In the genomic region with DNA sequence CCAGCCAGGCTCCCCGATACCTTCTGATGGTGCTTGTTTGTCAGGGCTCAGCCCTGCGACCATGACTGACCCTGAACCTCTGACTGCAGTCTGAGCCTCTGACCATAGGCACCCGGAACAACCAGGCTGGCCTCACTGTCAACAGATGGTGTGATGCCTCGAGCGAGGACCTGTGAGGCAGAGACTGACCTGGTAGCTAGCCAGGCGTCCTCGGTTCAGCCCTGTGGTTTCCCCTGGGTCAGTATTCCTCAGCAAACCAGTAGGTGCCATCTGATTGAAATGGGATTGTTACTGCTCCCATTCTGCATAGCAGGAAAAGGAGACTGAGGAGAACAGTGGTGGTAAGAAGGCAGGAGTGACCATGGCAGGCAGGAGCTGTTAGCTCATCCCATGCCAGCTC, we compare ENCODE assay signal across 25 mouse cellular contexts. TPM values are rescaled to one million over a fixed set of nuclear protein-coding genes. Genes with fewer than 3 reads are reported as not detected.
DNase-seq lines count a peak whose midpoint lies in the region; ATAC-seq and TF ChIP-seq lines count a peak whose summit lies in the region.
"Had no signal": no experiment of that assay in that cellular context is flagged by ENCODE, and none has a peak within 500 bp of the region (broad histone marks: within the 10 kb centered on the region; RNA-seq: fewer than 3 reads in every experiment).

No protein-coding gene starts in this region.

- H3K4me1 ChIP-seq in cerebellum, adult 2 months (ENCODE audit: control insufficient read depth, insufficient read depth, low read length), result peaks cover 32% of the 10 kb centered on the region
- peaks cover 13% of the 10 kb centered on the region for H3K4me1 ChIP-seq in kidney, postnatal 0 days (replicated peaks; ENCODE audit: insufficient read depth, low read length)
- H3K4me1 ChIP-seq in embryonic facial prominence, embryonic 15.5 days, result peaks cover 11% of the 10 kb centered on the region
- peaks cover 8% of the 10 kb centered on the region for H3K4me1 ChIP-seq in hindbrain, embryonic 12.5 days
- H3K4me1 ChIP-seq: neural tube, embryonic 15.5 days had no signal

- DNase-seq in cerebellum, adult 2 months, result peak; percentile 48 to 62
- DNase-seq in kidney, postnatal 0 days (ENCODE audit: low spot score), result no peak
- no peak for DNase-seq in kidney, adult 11 months
- DNase-seq: adrenal gland, postnatal 36 days; forebrain, postnatal 0 days; gastrocnemius, postnatal 36 days; heart, adult 2 months; kidney, postnatal 36 days; layer of hippocampus, postnatal 36 days; liver, postnatal 0 days; thymus, adult 2 months; thymus, postnatal 4 days had no signal

- no peak for ATAC-seq in cerebellum, adult (ENCODE audit: insufficient number of reproducible peaks, low FRiP score, low TSS enrichment)
- no peak for ATAC-seq in kidney, postnatal 0 days (replicated peaks; ENCODE audit: low FRiP score, low read depth)
- no peak for ATAC-seq in embryonic facial prominence, embryonic 15.5 days (ENCODE audit: insufficient number of reproducible peaks, low FRiP score, low TSS enrichment, low read depth)
- no peak for ATAC-seq in inflammation-experienced regulatory T-cells, adult 6 months
- ATAC-seq in hindbrain, embryonic 12.5 days (ENCODE audit: low FRiP score), result no peak
- ATAC-seq: forebrain, postnatal 0 days; liver, postnatal 0 days; lung, postnatal 0 days had no signal

- no peak overlapping the region for H3K9ac ChIP-seq in kidney, postnatal 0 days (ENCODE audit: low read depth, low read length)
- H3K9ac ChIP-seq in embryonic facial prominence, embryonic 15.5 days, result no peak overlapping the region
- H3K9ac ChIP-seq in hindbrain, embryonic 12.5 days, result no peak overlapping the region
- H3K9ac ChIP-seq: forebrain, postnatal 0 days; hindbrain, embryonic 13.5 days; liver, postnatal 0 days; neural tube, embryonic 15.5 days had no signal

- H3K27ac ChIP-seq in cerebellum, adult 2 months (ENCODE audit: insufficient read depth, low read length), result no peak overlapping the region
- peak overlapping the region; percentile 91 for H3K27ac ChIP-seq in kidney, postnatal 0 days
- 0 out of 2 replicates have a peak overlapping the region, but pooled peaks have one; percentile 82 for H3K27ac ChIP-seq in embryonic facial prominence, embryonic 15.5 days (replicated peaks)
- no peak overlapping the region for H3K27ac ChIP-seq in hindbrain, embryonic 12.5 days
- H3K27ac ChIP-seq: hindbrain, embryonic 13.5 days; macrophage; neural tube, embryonic 15.5 days had no signal

- no peak overlapping the region for H3K4me2 ChIP-seq in kidney, postnatal 0 days (ENCODE audit: low read length)
- no peak overlapping the region for H3K4me2 ChIP-seq in embryonic facial prominence, embryonic 15.5 days (replicated peaks)
- no peak overlapping the region for H3K4me2 ChIP-seq in hindbrain, embryonic 12.5 days (replicated peaks)
- H3K4me2 ChIP-seq: hindbrain, embryonic 13.5 days; neural tube, embryonic 15.5 days had no signal

- no peaks in the 10 kb centered on the region for H3K36me3 ChIP-seq in kidney, postnatal 0 days (ENCODE audit: insufficient read depth, low read length)
- no peaks in the 10 kb centered on the region for H3K36me3 ChIP-seq in embryonic facial prominence, embryonic 15.5 days
- H3K36me3 ChIP-seq in hindbrain, embryonic 12.5 days, result no peaks in the 10 kb centered on the region
- H3K36me3 ChIP-seq: hindbrain, embryonic 13.5 days; neural tube, embryonic 15.5 days had no signal

- no peaks in the 10 kb centered on the region for H3K9me3 ChIP-seq in kidney, postnatal 0 days (replicated peaks; ENCODE audit: low read length)
- no peaks in the 10 kb centered on the region for H3K9me3 ChIP-seq in embryonic facial prominence, embryonic 15.5 days (replicated peaks)
- no peaks in the 10 kb centered on the region for H3K9me3 ChIP-seq in hindbrain, embryonic 12.5 days (replicated peaks)
- H3K9me3 ChIP-seq: hindbrain, embryonic 13.5 days; neural tube, embryonic 15.5 days had no signal

- WGBS in cerebellum, adult 2 months, result 25% methylated on average over 7 of the region's 7 CpGs
- 70% methylated on average over 7 of the region's 7 CpGs for WGBS in kidney, postnatal 0 days
- WGBS in embryonic facial prominence, embryonic 15.5 days, result 74% methylated on average over 7 of the region's 7 CpGs
- 79% methylated on average over 7 of the region's 7 CpGs for WGBS in hindbrain, embryonic 12.5 days

- no peak for TF ChIP-seq POLR2A in cerebellum, adult 2 months (IDR thresholded peaks at IDR 0.05; ENCODE audit: borderline replicate concordance, insufficient read depth, low read length)

- H3K27me3 ChIP-seq in cerebellum, adult 2 months (ENCODE audit: control insufficient read depth, insufficient read depth, low read length), result no peaks in the 10 kb centered on the region
- no peaks in the 10 kb centered on the region for H3K27me3 ChIP-seq in kidney, postnatal 0 days (ENCODE audit: insufficient read depth, low read length)
- no peaks in the 10 kb centered on the region for H3K27me3 ChIP-seq in embryonic facial prominence, embryonic 15.5 days
- peaks cover 15% of the 10 kb centered on the region for H3K27me3 ChIP-seq in hindbrain, embryonic 12.5 days
- H3K27me3 ChIP-seq: neural tube, embryonic 15.5 days had no signal

- TF ChIP-seq CTCF in cerebellum, adult 2 months (IDR thresholded peaks at IDR 0.05; ENCODE audit: borderline replicate concordance, insufficient read depth, low read depth, low read length), result no peak
- TF ChIP-seq CTCF in kidney, postnatal 0 days (IDR thresholded peaks at IDR 0.05; ENCODE audit: low read depth), result no peak

- no peak overlapping the region for H3K4me3 ChIP-seq in cerebellum, adult 2 months (replicated peaks; ENCODE audit: insufficient read depth, low read depth, low read length)
- no peak overlapping the region for H3K4me3 ChIP-seq in kidney, postnatal 0 days (replicated peaks; ENCODE audit: low read depth, low read length)
- no peak overlapping the region for H3K4me3 ChIP-seq in embryonic facial prominence, embryonic 15.5 days (replicated peaks)
- H3K4me3 ChIP-seq in hindbrain, embryonic 12.5 days, result no peak overlapping the region
- H3K4me3 ChIP-seq: heart, adult 2 months; hindbrain, embryonic 13.5 days; neural tube, embryonic 15.5 days had no signal

RNA-seq across cellular contexts. Expression of a gene that starts 2.4 kb away (rescaled TPM):
- polyA plus RNA-seq in cerebellum, adult 2 months (2012; rRNA removed), result 2.1 and 2.3 TPM in 2 replicates
- 0.11 TPM in 1 of 2 replicates, not detected in the other for polyA plus RNA-seq in kidney, postnatal 0 days (2015; fragmentation: Nextera tagmentation; extraction: Ambion mirVana)
- 3.6 and 5.2 TPM in 2 replicates for polyA plus RNA-seq in embryonic facial prominence, embryonic 15.5 days (2015; fragmentation: Nextera tagmentation; extraction: Ambion mirVana)
- not detected for polyA plus RNA-seq in inflammation-experienced regulatory T-cells, adult 6 months (2017; shearing (Covaris generic))
- polyA plus RNA-seq in hindbrain, embryonic 12.5 days (2016; fragmentation: Nextera tagmentation; extraction: Ambion mirVana), result 0.15 and 0.59 TPM in 2 replicates
- polyA plus RNA-seq: forebrain, embryonic 11.5 days; forebrain, postnatal 0 days; liver, postnatal 0 days; macrophage; midbrain, postnatal 0 days had no signal

RNA-seq across cellular contexts. Expression of a gene that starts 12.5 kb away (rescaled TPM):
- 3.9 and 5.1 TPM in 2 replicates for polyA plus RNA-seq in cerebellum, adult 2 months (2012; rRNA removed)
- 77.5 and 85.2 TPM in 2 replicates for polyA plus RNA-seq in kidney, postnatal 0 days (2015; fragmentation: Nextera tagmentation; extraction: Ambion mirVana)
- polyA plus RNA-seq in embryonic facial prominence, embryonic 15.5 days (2015; fragmentation: Nextera tagmentation; extraction: Ambion mirVana), result 102 and 112 TPM in 2 replicates
- polyA plus RNA-seq in inflammation-experienced regulatory T-cells, adult 6 months (2017; shearing (Covaris generic)), result 100 to 1,000 TPM; 229 to 406 (median 231) TPM
- 6.4 and 9.4 TPM in 2 replicates for polyA plus RNA-seq in hindbrain, embryonic 12.5 days (2016; fragmentation: Nextera tagmentation; extraction: Ambion mirVana)

RNA-seq across cellular contexts. Expression of a gene that starts 38.9 kb away (rescaled TPM):
- 451 and 486 TPM in 2 replicates for polyA plus RNA-seq in cerebellum, adult 2 months (2012; rRNA removed)
- 262 and 271 TPM in 2 replicates for polyA plus RNA-seq in kidney, postnatal 0 days (2015; fragmentation: Nextera tagmentation; extraction: Ambion mirVana)
- polyA plus RNA-seq in embryonic facial prominence, embryonic 15.5 days (2015; fragmentation: Nextera tagmentation; extraction: Ambion mirVana), result 394 and 418 TPM in 2 replicates
- 10 to 100 TPM; 42.5 to 56.3 (median 52.6) TPM for polyA plus RNA-seq in inflammation-experienced regulatory T-cells, adult 6 months (2017; shearing (Covaris generic))
- polyA plus RNA-seq in hindbrain, embryonic 12.5 days (2016; fragmentation: Nextera tagmentation; extraction: Ambion mirVana), result 502 and 538 TPM in 2 replicates

RNA-seq across cellular contexts. Expression of a gene that starts 56.2 kb away (rescaled TPM):
- 3.4 and 4.2 TPM in 2 replicates for polyA plus RNA-seq in cerebellum, adult 2 months (2012; rRNA removed)
- polyA plus RNA-seq in kidney, postnatal 0 days (2015; fragmentation: Nextera tagmentation; extraction: Ambion mirVana), result 0.66 and 0.79 TPM in 2 replicates
- 1.6 and 1.8 TPM in 2 replicates for polyA plus RNA-seq in embryonic facial prominence, embryonic 15.5 days (2015; fragmentation: Nextera tagmentation; extraction: Ambion mirVana)
- polyA plus RNA-seq in inflammation-experienced regulatory T-cells, adult 6 months (2017; shearing (Covaris generic)), result 1 to 10 TPM in 2 of 3 experiments, under 1 TPM in 1; 0.09 to 1.2 (median 1.1) TPM
- polyA plus RNA-seq in hindbrain, embryonic 12.5 days (2016; fragmentation: Nextera tagmentation; extraction: Ambion mirVana), result 0.83 and 0.97 TPM in 2 replicates

RNA-seq across cellular contexts. Expression of a gene that starts 56.3 kb away (rescaled TPM):
- polyA plus RNA-seq in cerebellum, adult 2 months (2012; rRNA removed), result not detected in 2 replicates
- polyA plus RNA-seq in kidney, postnatal 0 days (2015; fragmentation: Nextera tagmentation; extraction: Ambion mirVana), result 0.03 TPM in 1 of 2 replicates, not detected in the other
- not detected in 2 replicates for polyA plus RNA-seq in embryonic facial prominence, embryonic 15.5 days (2015; fragmentation: Nextera tagmentation; extraction: Ambion mirVana)
- under 1 TPM in 1 of 3 experiments, not detected in 2; 0.87 TPM for polyA plus RNA-seq in inflammation-experienced regulatory T-cells, adult 6 months (2017; shearing (Covaris generic))
- polyA plus RNA-seq in hindbrain, embryonic 12.5 days (2016; fragmentation: Nextera tagmentation; extraction: Ambion mirVana), result not detected in 2 replicates
- polyA plus RNA-seq: forebrain, embryonic 11.5 days; forebrain, postnatal 0 days; heart, adult 2 months; heart, embryonic 14.5 days; hindbrain, embryonic 13.5 days; limb, embryonic 11.5 days; lung, postnatal 0 days; midbrain, postnatal 0 days; neural tube, embryonic 15.5 days; stomach, postnatal 0 days had no signal

Comparison
In these comparisons a context has a peak if more than half of its experiments do, and no peak if none do; other contexts are left out.
1. DNase-seq: peak in cerebellum, adult 2 months (2 of 2); none in kidney, postnatal 0 days (single experiment) and kidney, adult 11 months (single experiment).
2. H3K27ac ChIP-seq: peak in kidney, postnatal 0 days (single experiment) and embryonic facial prominence, embryonic 15.5 days (single experiment); none in cerebellum, adult 2 months (single experiment) and hindbrain, embryonic 12.5 days (single experiment).